Mouse (Mus musculus) embryo, embryonic 10 days (tissue): Measurements from ENCODE around the gene Magoh.

Experiments used
- DNase-seq: peaks from one replicate; pipeline ENCODE4 v3.0.0-alpha.2; 2015; ENCODE audit warnings: low spot score

Gene Magoh

GRCm38 (mm10) chr4:107879254-107880050, at the start of gene Magoh:
Magoh (plus strand) TSS chr4:107879755.
- peak; percentile 100 for DNase-seq

DNA sequence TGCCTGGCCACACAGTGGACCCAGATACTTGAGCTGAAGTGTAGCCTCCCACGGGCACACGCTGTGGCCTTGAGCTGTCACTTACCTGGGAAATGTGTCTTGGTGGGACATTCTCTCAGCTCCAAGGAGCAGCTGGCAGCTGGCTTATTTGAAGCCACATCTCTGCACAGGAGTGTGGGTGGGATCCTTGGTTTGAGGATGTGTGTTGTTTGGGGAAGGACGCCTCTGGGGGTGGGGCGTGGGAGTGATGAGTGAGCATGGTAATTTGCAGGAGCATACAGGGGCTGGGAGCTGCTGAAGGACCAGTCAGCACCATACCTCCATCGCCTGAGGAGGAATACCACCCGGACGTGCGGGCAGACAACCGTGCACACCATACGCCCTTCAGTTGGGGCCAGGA, 49.4 kb upstream of the Magoh start:
- DNase-seq = no peak

DNA sequence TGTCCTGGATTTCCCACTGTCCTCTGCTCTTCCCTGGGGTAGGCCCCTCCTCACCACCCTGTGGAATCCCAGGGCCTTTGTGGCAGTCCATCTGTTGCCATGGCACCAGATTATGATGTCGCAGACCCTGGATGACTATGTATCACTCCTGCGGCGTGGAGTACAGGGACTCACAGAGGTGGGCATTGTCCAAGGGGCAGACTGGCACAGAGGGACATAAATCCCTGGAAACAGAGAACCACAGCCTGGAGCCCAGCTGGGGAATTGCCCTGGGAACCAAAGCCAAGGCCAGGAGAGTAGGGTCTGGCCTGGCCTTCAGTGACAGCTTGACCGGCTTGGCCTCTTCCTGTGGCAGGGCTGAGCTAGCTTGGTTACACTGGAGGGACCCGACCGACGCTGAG, 48.7 kb upstream of the Magoh start:
- peak; percentile 53 for DNase-seq

- no peak for DNase-seq
These were observed 47.9 kb upstream of the Magoh start for GRCm38 (mm10) chr4:107831678-107832077.

DNA sequence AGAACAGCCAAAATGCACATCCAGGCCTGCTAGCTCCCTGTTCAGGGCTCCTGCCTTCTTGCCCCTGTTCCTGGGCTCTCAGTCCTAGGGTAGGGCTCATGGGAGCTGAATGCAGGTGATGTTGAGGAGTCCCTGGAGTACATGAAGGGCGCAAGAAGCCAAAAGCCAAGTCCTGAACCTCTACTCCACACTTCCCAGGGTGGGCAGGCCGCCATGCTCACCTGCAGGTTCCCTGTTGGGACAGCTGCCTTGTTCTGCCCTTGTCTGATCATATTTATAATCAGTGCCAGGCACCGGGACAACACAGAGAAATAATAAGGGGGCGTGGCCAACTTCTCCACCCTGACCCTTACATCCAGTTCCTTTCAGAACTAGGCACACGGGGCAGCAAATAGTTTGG, 46.0 kb upstream of the Magoh start:
- no peak for DNase-seq

DNA sequence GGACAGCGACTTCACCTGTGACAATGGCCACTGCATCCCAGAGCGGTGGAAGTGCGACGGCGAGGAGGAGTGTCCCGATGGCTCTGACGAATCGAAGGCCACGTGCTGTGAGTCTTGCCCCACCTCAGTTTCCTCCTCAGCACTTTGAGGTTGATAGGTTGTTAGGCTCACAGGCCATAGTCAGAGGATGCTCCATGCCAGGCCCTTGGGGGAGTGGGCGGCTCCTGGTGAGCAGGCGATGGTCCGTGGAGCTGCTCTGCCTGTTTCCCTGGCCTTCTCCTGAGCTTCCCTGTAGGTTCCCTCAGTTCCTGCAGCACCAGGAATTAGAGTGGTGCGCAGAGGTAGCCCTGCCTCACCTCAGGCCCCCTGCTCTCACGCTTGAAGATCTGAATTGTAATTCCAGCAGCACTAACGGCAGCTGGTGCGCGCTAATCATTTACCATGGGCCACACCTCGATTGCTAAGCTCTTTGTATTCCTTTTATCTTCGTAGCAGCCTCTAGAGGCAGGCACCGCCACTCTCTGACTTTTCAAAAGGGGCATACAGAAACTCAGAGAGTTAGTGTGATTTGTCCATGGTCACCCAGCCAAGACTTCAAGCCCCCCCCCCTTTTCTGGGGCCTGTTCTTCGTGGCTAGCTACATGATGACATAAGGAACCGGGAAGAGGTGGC, 44.8 kb upstream of the Magoh start:
- DNase-seq = peak; percentile 64

DNA sequence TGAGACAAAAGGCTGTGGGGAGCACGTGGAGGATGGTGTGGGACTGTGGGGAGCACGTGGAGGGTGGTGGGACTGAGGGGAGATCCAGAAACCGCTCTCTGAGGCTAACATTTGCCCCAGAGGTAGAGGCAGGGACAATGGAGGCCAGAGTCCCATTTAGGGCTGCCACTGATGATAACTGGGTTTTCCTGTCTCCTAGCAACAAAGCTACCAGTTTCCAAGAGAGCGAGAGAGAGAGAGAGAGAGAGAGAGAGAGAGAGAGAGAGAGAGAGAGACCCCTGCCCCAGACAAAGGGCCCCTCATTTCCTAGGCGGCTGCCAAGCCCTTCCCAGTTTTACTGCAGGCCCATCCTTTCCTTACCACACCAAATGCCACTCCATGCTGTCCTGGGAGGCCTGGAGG, 44.0 kb upstream of the Magoh start:
- DNase-seq = peak; percentile 49

DNA sequence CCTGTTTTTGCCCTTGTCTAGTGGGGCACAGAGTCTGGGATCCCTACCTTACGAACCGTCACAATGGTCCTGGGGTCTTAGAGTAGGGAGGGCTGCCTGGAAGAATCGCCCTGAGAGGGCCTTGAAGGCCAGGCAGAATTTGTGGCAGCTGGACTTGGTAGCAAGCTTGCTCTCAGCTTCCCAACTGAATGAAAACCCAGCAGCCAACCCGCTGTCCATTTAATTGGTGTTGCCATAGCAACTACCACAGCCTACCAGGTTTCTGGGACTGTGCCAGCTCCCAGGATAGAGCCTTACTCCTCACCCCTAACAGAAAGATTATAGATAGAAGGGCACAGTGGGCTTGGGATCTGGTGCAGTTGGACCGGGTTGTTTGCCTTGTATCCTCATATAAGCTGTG, 42.8 kb upstream of the Magoh start:
- DNase-seq = peak; percentile 62

- DNase-seq = no peak
These were observed 41.6 kb upstream of the Magoh start for GRCm38 (mm10) chr4:107837910-107838309.

DNA sequence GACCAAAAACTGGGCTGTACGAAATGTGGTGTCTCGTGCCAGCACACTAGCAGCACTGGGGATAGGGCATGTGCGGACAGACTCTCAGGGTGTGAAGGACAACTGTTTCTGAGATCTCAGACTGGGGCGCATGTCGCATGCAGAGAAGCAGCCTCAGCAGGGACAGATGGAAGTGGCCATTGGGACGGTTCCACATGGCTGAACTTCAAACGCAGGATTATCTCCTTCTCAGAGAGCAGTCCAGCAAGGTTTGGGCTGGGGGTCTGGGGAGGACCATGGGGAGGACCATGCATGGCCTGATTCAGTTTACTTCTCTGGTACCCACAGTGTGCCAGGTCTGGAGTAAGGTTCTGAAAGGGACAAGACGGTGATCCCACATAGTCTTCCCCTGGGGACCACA, 35.9 kb upstream of the Magoh start:
- no peak for DNase-seq

DNA sequence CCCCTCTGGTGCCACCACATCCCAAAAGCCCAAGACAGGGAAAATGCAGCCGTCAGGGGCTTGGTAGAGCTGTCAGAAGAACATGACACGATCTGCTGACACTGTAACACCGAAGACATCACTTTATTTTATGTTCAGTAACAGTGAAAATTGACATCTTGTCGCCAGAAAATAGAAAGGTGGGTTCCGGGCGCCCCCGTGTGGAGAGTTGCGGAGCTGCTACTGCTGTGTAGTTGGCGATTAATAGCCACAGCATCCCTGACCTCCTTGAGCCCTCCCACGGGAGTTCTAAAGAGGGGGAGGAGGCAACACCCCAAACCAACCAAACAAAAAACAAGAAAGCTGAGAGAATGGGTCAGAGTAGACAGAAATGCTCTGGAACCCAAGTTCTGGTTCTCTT, 34.6 kb upstream of the Magoh start:
- peak; percentile 60 for DNase-seq

DNA sequence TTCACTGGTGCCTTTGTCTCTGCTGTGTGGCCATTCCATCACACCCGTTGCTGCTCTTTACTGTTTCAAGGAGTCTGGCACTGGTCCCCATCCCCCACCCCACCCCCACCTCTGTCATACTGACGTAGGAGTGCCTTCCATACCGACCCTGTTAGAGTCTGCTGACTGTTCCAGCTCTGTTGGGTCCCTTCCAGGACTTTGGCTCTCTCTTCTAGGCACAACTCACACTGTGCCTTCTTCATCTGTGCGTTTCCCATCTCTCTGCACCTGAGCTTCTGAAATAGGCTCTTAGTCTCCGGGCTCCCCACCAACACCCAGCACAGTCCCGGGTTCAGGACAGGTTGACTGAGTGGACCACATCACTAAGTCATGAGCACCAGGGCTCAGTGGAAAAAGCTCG, 32.8 kb upstream of the Magoh start:
- no peak for DNase-seq

- no peak for DNase-seq
These were observed 31.0 kb upstream of the Magoh start for GRCm38 (mm10) chr4:107848546-107848945.

DNA sequence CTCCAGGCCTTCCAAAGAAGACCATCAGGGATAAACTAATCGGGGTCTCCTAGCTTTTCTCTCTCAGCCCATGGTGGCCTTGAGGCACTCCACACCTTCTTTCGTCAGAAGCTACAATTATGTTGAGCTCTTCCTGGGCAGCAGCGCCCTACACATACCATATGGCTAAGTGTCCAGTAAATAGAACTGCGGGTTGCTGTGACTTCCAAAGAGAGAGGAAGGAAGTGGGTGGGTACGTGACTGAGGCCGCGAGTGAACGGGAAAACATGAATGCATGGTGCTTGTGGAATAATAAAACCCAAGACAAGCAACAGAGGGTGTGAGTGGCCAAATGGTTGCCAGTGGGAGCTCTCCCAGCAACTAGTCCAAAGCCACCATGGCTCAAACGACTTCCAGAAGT, 29.9 kb upstream of the Magoh start:
- no peak for DNase-seq

- DNase-seq = no peak
These were observed 29.5 kb upstream of the Magoh start for GRCm38 (mm10) chr4:107850091-107850490.

- DNase-seq = no peak
These were observed 26.2 kb upstream of the Magoh start for GRCm38 (mm10) chr4:107853333-107853732.

- DNase-seq = no peak
These were observed 25.7 kb upstream of the Magoh start for GRCm38 (mm10) chr4:107853836-107854235.

- no peak for DNase-seq
These were observed 22.4 kb upstream of the Magoh start for GRCm38 (mm10) chr4:107856958-107857686.

- DNase-seq = no peak
These were observed 20.6 kb upstream of the Magoh start for GRCm38 (mm10) chr4:107858995-107859394.

- DNase-seq = no peak
These were observed 14.7 kb upstream of the Magoh start for GRCm38 (mm10) chr4:107864866-107865265.

DNA sequence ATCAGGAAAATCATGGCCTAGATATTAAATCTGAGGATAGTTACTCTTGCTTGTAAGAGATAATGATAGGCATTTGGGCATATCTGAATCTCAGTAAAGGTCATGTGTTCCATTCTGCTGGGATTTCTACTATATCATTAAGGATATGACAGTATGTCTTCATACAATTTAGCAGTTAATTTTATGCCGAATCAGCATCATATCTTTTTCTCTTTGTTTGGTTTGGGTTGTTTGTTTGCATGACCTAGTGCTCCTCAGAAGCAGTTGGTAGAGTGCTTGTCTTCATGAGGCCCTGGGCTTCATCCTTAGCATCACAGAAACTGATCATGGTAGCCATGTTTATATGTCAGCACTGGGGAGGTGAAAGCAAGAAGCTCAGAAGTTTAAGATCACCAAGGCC, 2.1 kb downstream of the Magoh start:
- DNase-seq = no peak

GRCm38 (mm10) chr4:107886371-107886770, 6.8 kb downstream of the Magoh start:
- no peak for DNase-seq

DNA sequence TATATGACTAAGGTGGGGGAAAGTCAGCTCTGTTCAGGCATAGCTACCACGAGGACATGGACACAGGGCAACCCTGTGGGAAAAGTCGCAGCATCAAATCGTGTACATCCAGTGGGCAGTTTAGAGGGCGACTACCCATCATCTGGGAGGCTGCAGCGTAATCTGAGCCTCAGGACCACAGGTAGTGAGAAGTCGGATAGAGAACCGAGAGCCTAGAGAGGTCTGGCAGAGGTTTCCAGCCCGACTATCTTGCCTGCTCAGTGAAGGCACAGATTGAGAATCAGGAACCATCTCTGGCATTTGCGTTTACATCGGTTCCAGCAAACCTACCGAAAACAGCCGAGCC, 9.8 kb downstream of the Magoh start:
- DNase-seq = no peak
